In genomic region chr12:71285399-71285798, GRCm38 (mm10) we compare ENCODE assay signal across 33 mouse cellular contexts. TPM values are rescaled to one million over a fixed set of nuclear protein-coding genes. Genes with fewer than 3 reads are reported as not detected.
"Had no signal": no experiment of that assay in that cellular context is flagged by ENCODE, and none has a peak within 500 bp of the region (broad histone marks: within the 10 kb centered on the region; RNA-seq: fewer than 3 reads in every experiment).

No protein-coding gene starts in this region.

- H3K27me3 ChIP-seq: limb, embryonic 12.5 days; limb, embryonic 13.5 days; limb, embryonic 15.5 days; liver, embryonic 12.5 days; liver, embryonic 13.5 days; liver, embryonic 15.5 days; lung, embryonic 15.5 days; megakaryocyte, embryonic 14.5 days; midbrain, embryonic 12.5 days; midbrain, embryonic 13.5 days; midbrain, embryonic 15.5 days; neural tube, embryonic 12.5 days had no signal

- H3K4me1 ChIP-seq: limb, embryonic 15.5 days; liver, embryonic 12.5 days; liver, embryonic 13.5 days; liver, embryonic 15.5 days; lung, embryonic 15.5 days; megakaryocyte, embryonic 14.5 days; neural tube, embryonic 12.5 days had no signal

- H3K9ac ChIP-seq: limb, embryonic 12.5 days; limb, embryonic 13.5 days; limb, embryonic 15.5 days; liver, embryonic 12.5 days; liver, embryonic 13.5 days; liver, embryonic 14.5 days; liver, embryonic 15.5 days; liver, postnatal 0 days; lung, embryonic 14.5 days; lung, embryonic 15.5 days; midbrain, embryonic 12.5 days; midbrain, embryonic 13.5 days; midbrain, embryonic 15.5 days; neural tube, embryonic 12.5 days had no signal

- ATAC-seq: liver, embryonic 12.5 days; liver, postnatal 0 days; lung, postnatal 0 days; midbrain, embryonic 13.5 days; midbrain, embryonic 15.5 days; midbrain, embryonic 16.5 days had no signal

- H3K36me3 ChIP-seq: limb, embryonic 10.5 days; limb, embryonic 12.5 days; limb, embryonic 13.5 days; limb, embryonic 15.5 days; liver, embryonic 12.5 days; liver, embryonic 13.5 days; liver, embryonic 15.5 days; lung, embryonic 15.5 days; midbrain, embryonic 10.5 days; midbrain, embryonic 12.5 days; midbrain, embryonic 13.5 days; midbrain, embryonic 15.5 days; neural tube, embryonic 12.5 days had no signal

- H3K4me2 ChIP-seq: limb, embryonic 12.5 days; limb, embryonic 13.5 days; limb, embryonic 15.5 days; liver, embryonic 11.5 days; liver, embryonic 12.5 days; liver, embryonic 13.5 days; liver, embryonic 15.5 days; lung, embryonic 14.5 days; lung, embryonic 15.5 days; midbrain, embryonic 11.5 days; midbrain, embryonic 12.5 days; midbrain, embryonic 13.5 days; midbrain, embryonic 15.5 days; neural tube, embryonic 12.5 days had no signal

- H3K9me3 ChIP-seq: limb, embryonic 13.5 days; limb, embryonic 15.5 days; liver, embryonic 12.5 days; liver, embryonic 15.5 days; lung, embryonic 15.5 days; midbrain, embryonic 10.5 days; midbrain, embryonic 12.5 days; midbrain, embryonic 13.5 days; midbrain, embryonic 15.5 days had no signal

- DNase-seq: left cerebral cortex, postnatal 4 days; liver; liver, embryonic 13.5 days; liver, postnatal 0 days; lung, adult 18-20 months; lung, adult 2 months; lung, embryonic 14.5 days; lung, postnatal 10 days; lung, postnatal 14 days; lung, postnatal 36 days; lung, postnatal 4 days; midbrain, embryonic 14.5 days had no signal

- H3K27ac ChIP-seq: limb, embryonic 10.5 days; limb, embryonic 12.5 days; limb, embryonic 13.5 days; limb, embryonic 15.5 days; liver, embryonic 12.5 days; liver, embryonic 13.5 days; liver, embryonic 14.5 days; liver, embryonic 15.5 days; lung, embryonic 15.5 days; macrophage; midbrain, embryonic 10.5 days; midbrain, embryonic 12.5 days; midbrain, embryonic 13.5 days; midbrain, embryonic 15.5 days; neural tube, embryonic 12.5 days had no signal

- H3K4me3 ChIP-seq: limb, embryonic 10.5 days; limb, embryonic 12.5 days; limb, embryonic 13.5 days; limb, embryonic 15.5 days; liver, embryonic 12.5 days; liver, embryonic 13.5 days; liver, embryonic 15.5 days; lung, embryonic 15.5 days; megakaryocyte, embryonic 14.5 days; midbrain, embryonic 10.5 days; midbrain, embryonic 12.5 days; midbrain, embryonic 13.5 days; midbrain, embryonic 15.5 days; myocyte; neural tube, embryonic 12.5 days had no signal

RNA-seq across cellular contexts. Expression of gene Dact1, which starts 24.3 kb away (rescaled TPM):
- total RNA-seq: monocyte, adult 5-6 weeks had no signal
- polyA plus RNA-seq: macrophage had no signal
